Mouse (Mus musculus) gastrocnemius, adult 8-10 months (tissue): ENCODE measurements at regions not wholly inside any gene's neighbourhood (a gene's known extent, or its start where the extent isn't known, plus 50 kb on each side); places are given as distances from the start of the nearest gene placed in this dataset.
"Not testable (repeated sequence)": the region's sequence is repeated elsewhere in the genome, so short reads cannot be mapped to it uniquely, and the experiment has no call there.

Experiments used
- DNase-seq, 2 experiments: peaks; one replicate each; pipeline ENCODE4 v3.0.0; 2022; ENCODE audit warnings: low spot score in 2 of 2

DNA sequence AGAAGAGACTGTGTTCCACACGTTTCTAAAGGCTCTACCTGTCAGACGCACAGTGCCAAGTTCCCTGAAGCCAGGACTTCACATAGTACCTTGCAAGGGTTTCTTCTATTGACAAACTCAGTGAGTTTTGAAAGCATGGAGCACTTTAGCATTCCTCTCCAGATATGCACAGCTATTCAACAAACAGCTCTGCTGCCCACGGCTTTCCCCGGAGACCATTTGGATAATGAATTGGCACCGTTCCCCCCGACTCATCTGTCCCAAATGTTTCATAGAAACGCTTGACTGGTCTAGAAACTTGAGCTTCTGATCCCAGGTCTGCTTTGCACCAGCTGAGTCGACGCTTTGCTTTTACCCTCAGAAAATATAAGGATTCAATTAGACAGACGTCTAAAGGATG, 162.2 kb upstream of the St6galnac5 start:
- no peak for DNase-seq

DNA sequence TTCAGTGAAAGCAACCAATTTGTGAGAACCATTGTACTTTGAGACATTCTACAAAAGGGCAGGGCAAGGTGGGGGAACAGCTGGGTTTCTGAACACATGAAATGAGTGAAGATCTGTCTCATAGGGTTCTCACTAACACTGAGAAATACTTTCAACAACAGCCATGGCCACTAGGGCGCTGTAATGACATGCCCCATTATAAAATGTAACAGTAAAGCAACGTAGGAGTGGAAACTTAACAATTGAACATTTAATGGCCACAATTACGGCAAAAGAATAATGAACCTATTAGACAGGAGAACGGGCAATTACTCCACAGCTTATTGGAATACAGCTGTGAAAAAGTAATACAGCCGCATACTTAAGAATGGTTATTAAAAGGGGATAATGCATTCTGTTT, 158.9 kb upstream of the St6galnac5 start:
- no peak for DNase-seq

DNA sequence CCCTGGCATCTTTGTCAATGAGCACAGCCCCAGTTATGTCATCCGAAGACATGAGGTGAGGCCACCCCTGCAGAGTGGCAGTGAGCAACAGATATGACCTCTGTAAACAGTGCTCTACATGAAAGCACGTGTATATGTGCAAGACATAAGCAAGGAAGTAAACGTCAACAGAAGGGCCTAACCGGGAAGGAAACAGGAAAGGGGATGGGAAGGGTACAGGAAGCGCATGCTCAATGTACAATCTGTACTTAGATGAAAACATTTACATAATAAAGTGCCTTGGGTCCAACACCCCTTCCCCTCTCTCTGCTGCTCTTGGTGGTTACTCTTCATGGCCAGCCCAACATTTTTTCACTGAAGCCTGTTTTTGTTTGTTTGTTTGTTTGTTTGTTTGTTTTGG, 143.3 kb upstream of the St6galnac5 start:
- DNase-seq: no peak

DNA sequence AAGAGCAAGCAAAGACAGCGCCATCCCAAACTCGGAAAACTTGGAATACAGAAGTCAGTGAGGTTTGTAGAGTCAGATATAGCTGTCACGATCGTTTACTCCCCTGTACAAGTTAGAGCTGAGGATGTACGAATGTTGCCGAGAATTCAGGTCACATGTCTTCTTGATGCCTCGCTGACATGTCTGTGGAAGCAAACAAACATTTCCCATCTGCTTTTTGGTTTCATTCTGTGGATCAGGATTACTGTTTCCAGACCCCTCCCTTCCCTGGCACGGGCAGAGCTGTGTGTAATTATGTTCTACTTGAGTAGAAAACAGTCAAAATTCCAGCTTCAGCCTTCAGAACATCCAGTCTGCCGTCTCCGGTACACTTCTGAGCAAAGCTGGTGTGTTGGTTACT, 139.9 kb upstream of the St6galnac5 start:
- no peak for DNase-seq

DNA sequence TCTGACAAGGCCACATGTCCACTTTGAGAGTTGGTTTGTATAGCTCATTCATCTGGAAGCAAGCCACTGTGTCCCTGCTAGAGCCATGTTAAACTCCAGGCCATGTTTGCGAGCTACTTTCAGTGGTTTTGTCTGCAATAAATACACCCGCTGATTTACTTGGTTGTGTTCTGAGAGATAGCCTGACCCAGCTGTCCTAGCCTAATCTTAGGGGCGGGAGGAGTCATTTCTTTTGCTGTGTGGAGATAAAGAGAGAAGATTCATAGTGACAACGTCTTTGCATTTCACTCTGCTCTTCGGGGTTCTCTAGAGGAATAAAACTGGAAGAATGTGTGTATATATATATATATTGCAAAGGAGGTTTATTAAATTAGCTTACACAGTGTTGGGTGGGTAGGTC, 137.1 kb upstream of the St6galnac5 start:
- DNase-seq: no peak

DNA sequence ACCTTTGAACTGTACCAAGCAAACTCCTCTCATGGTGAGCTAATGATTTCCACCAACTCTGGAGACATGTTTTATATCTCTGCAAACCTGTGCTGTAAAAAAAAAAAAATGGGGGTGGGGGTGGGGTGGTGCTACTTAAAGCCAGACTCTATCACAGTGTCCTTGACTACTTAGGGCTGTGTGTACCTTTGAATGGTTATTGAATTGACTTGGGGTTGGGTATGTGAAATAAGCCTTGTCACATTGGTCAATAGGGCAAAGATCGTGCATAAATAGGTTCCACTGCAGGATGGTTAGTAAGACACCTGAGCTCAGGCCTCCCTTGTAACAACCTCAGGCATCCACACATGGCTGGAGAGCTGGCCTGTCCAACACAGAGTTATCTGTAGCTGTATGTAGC, 136.6 kb upstream of the St6galnac5 start:
- no peak for DNase-seq

DNA sequence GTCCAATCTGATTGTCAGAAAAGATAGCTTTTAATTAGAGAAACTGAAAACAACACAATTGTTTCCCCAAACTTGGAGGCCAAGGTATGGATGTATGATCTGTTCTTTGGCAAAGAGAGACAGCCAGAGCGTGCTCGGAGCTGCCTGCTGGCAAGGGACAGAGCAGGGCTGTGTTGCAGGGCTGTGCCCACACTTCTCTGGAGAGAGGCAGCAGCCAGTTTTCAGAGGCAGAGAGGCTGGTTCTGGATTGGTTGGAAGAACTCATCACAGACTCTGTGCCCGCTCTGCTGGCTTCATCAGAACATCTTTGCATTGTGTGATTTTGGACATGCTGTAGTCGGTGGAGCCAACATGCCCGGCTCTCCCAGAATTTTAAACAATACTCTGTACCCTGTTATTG, 123.5 kb upstream of the St6galnac5 start:
- DNase-seq: no peak

DNA sequence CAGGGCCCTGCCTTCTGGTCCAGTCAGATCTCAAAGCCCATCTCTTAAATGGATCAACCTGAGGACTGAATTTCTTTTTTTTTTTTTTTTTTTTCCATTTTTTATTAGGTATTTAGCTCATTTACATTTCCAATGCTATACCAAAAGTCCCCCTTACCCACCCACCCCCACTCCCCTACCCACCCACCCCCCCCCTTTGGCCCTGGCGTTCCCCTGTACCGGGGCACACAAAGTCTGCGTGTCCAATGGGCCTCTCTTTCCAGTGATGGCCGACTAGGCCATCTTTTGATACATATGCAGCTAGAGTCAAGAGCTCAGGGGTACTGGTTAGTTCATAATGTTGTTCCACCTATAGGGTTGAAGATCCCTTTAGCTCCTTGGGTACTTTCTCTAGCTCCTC, 108.5 kb upstream of the St6galnac5 start:
- not testable (repeated sequence) for DNase-seq

DNA sequence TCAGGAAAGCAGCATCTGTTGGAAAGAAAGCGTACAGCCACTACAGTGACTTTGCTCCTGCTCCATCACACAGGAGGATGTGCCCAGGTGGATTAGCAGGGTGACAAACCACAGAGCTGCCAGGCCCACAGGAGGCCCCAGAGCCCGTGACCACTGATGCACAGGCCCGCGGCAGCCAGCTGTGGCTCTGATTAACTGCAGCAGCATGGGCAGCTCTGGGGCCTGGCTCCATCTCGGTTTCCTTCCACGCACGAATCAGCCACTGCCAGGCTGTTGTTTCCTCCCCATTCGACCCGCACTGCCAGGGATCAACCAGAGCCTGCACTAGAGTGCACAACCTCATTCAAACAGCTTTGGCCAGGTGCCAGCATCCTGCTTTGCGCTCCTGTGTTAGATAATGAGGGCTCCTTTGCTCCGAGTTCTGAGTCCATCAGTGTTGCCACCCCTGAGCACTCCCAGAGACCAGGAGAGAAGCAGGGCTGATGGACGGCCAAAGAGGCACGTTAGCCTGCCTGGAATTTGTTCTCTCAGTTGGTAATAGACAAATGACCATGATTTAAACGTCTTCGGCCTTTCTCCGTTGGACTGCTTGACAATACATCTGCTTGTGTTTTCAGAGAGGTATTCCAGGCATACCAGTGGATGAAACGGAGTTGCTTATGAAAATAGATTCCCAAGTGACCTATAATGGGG, 103.2 kb upstream of the St6galnac5 start:
- DNase-seq: peak in 1 of 2 experiments; percentile 4

DNA sequence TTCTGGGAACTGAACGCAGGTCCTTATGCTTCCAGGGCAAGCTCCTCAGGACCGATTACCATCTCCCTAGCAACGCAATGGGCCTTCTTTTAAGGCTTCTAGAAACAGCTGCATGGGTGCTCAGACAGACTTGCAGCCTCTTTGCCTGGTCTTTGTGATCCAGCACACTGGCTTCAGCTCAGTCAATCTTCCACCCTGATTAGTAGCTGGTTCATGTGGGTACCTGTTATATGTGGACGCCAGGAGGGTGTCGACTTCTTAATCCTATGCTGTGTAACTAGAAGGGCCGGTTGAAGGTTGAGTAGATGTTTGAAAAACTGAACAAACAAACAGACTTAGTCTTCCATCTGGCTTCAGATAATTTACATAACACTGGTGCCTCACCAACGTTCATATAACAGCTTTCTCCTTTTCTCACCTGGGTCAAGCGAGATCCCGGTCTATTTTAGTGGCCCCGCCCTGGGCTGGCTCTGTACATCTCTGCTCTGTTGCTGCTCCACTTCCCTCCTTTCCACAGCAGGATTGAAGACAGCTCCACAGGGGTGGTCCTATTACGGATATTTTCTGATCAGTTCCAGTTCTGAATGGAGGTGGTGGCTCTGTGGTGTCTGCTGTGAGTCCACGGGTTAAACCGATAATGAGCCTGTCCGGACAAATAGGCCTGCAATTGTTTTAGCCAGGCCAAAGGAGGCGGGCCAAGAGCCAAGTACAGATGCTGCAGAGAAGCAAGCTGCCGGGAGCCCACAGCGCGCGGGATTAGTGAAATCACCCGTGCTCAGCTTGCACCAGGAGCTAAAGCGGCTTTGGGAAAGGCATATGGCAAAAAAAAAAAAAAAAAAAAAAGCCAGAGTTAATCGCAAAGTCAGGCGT, 102.4 kb upstream of the St6galnac5 start:
- DNase-seq: peak in 1 of 2 experiments; percentile 3

DNA sequence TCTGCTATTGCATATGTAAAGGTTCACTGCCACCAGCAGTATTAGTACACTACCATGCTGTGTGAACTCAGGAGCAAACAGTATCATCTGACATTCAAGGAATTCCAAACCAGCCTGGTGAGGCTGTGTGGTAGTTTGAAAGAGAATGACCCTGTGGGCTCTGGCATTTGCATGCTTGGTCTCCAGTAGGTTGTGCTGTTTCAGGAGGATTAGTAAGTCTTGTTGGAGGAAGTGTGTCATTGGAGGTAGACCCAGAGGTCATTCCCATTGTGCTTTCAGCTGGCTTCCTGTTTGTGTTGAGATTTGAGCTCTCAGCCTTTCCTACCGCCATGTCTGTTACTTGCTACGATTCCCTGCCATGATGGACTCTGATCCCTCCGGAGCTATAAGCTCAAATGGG, 98.3 kb upstream of the St6galnac5 start:
- no peak for DNase-seq

DNA sequence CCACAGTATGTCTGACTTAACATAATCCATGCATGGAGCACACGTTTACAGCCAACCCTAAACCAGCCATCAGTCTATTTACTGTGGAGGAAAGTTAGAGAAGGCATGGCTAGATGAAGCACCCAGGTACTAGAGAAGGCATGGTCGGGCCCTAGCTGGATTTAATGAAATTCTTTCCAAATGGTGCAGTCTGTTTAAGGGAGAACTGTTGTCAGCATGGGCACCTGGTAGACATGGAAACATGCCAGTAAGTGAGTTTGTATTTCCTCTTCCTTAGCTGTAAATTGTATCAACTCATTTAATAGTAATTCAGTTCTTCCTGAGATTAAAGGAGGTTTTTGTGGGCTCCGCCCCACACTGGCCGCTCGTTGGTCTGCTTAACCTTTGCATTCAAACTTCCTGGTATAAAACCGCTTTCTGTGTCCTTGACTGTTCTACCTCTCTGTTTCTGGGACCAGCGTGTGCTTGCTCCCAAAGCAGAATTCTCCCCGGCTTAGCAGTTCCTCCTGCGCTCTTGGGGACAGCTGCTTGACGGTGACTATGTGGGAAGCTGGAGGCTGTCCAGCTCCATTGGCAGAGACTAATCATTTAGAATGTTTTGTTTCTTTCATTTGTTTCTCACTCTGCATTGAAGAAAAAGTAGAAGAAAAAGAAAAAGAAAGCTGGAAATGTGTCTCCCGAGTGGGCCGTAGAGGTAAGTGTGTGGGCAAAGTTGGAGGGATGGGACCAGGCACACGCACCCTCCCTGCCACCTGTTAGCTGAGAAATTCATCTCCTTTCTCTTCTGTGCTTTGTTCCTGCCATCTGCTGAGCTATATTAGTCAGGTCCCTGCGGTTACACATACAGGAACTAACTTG, 96.0 kb upstream of the St6galnac5 start:
- no peak for DNase-seq

DNA sequence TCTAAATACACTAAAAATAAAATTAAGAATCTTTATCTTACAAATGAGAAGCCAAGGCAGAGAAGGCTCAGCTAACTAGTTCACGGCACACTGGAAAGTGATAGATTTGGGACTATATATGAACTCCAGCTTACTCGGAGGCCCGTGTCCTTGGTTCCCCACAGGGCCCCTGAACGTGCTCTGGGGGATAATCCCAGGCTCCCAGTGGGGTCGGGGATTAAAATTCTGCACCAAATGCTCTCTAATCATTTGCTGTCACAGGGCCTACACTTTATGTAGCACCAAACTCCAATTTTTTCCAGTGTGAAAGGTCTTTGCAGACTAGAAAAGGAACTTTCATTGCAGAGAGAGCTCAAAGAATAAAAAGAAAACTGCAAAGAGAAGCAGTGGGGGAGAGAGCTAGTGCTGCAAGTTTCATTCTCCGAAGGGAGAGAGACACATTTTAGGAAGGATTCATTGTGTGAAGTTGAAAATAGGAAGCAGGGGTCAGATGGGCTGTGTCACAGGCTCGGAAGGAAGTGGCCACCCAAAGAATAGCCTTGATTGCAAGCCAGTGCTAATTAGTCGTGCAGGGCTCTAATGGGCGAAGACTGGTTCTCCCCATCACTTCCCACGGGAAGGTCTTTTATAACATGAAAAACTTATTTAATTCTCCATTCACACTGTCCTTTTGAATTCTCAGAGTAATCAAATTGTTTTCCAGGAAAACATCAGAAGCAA, 90.3 kb upstream of the St6galnac5 start:
- no peak for DNase-seq

DNA sequence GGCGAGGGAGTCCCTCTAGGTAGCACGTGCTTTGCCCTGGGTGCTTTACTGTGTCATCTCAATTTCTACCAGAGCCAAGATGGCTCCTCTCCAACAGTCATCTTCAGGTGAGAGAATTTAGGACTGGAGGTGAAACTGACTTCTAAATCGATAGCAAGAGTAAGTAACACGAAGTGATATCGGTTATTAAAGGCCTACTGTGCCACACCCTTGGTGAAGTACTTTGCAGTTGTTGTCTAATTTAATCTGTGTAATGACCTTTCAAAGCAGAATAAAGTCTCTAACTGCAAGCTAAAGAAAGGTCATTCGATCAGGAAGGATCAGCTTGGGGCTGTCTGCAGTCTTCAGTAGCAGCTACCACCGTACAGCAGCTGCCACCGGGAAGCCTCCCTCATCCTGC, 89.5 kb upstream of the St6galnac5 start:
- DNase-seq: no peak

DNA sequence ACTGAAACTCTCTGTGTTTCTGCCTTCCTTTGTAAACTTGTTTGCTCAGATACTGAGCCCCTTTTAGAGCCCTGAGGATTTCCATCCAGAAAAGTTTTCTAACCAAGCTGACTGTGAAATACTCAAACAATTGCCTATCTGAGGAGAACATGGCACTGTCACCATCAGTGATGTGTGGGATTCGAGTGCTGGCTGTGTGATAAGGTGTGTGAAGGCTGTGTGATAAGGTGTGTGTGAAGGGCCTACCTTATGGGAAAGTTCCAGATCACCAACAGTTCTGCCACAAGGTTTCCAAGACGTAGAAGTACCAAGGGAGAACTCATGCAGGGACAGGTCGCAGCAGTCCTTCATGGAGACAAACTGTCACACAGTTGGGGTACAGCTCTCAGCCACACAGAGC, 89.1 kb upstream of the St6galnac5 start:
- no peak for DNase-seq

DNA sequence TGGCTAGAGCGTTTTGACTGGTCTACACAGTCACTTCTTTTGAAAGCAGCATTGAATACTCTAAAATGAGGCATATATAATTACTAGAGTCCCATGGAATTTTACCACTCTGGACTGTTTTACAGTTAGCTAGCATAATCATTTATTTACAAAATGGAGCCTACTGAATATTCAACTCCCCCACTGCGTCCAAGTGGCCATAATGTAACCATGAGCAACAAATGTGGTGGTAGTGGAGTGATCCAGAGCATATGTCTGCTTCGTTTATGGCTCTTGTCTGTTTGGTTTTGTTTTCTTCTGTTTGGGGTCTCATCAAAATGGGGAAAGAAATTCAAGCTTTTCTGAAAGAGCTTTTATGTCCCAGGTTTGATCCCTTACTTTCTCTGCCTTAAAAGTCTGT, 83.8 kb upstream of the St6galnac5 start:
- DNase-seq: no peak

DNA sequence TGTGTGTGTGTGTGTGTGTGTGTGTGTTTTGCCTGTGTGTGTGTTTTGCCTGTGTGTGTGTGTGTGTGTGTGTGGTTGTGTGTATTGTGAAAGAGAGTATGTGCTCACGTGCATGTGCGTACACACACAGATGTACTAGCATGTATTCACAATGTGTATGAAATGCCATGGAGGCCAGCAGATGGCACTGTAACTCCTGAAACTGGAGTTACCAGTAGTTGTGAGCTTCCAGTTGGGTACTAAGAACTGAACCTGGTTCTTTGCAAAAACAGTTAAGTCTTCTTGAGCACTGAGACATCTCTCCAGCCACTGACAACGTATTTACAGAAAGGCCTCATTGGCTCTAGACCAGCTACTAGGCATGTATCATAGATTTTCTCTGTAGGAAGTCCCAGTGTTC, 71.1 kb upstream of the St6galnac5 start:
- no peak for DNase-seq

DNA sequence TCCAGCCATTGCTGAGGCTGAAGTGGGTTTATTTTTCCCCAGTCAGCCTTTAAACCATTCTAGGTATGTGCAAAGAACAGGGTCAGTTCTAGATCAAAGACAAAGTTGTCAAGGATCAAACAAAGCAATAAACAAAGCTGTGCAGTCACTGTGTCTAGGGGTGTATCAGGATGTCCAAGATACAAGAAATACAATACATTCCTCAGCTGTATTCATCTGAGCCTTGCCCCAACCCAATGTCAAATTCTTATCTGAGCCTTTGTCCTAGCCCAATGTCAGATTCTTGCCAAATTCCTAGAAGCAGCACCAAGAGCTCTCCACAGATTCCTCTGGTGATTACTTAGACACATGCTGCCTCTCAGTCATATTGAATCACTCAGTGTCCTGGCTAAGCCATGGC, 69.5 kb upstream of the St6galnac5 start:
- DNase-seq: no peak

DNA sequence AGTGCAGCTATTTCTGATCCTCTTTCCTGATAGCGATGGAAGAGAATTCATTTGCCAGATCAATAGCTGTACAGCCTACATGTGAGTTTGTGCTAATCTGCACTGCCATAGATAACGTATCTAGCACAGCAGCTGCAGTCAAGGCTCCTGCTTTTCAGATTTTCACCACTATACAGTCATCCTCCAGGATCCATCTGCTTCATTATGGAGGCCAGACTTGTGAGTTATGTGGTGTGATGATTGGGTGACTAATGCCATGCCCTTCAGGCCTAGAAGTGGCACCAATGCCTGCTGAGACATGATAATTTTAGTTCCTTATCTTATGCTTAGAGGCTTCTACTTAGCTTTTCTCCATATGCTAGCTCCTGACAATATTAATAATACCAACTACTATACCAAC, 63.3 kb upstream of the St6galnac5 start:
- DNase-seq: no peak

DNA sequence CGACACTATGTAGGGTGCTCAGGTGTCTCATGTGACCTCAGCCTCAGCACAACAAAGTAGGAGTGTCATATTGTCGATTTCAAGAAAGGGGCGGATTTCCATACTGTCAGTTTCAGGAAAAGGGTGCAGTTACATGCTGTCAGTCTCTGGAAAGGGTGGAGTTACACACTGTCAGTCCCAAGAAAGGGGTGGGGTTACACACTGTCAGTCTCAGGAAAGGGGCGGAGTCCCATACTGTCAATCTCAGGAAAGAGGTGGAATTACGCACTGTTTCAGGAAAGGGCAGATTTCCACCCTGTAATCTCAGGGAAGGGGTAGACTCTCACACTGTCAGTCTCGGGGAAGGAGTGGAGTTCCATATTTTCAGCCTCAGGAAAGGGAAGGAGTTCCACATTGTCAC, 51.9 kb upstream of the St6galnac5 start:
- DNase-seq: no peak
